Mouse (Mus musculus) megakaryocyte, adult 5-6 weeks (primary cell): Measurements from ENCODE around the gene Fam20c. TPM values are rescaled to one million over a fixed set of nuclear protein-coding genes. Genes with fewer than 3 reads are reported as not detected.

Source experiments
- ATAC-seq: 2 replicates; pipeline ENCODE4 v1.8.0; 2016; ENCODE audit warnings: mild to moderate bottlenecking, inconsistent platforms; ENCODE audit not compliant: poor library complexity, severe bottlenecking
- total RNA-seq, 2 experiments: library from RNA; stranded (forward) in 1 of 2; stranded (reverse) in 1 of 2; fragments of 153-499, 151-499 nt in 1 of 2; fragments of 221-1000, 200-1000 nt in 1 of 2; gene quantifications; 2 replicates each; pipeline versions ENCODE4 v1.2.3 to v1.2.4; 2015 to 2017

The Fam20c gene
- total RNA-seq, 2 experiments from 2014 or later, result 10.3 to 14.0 TPM

DNA sequence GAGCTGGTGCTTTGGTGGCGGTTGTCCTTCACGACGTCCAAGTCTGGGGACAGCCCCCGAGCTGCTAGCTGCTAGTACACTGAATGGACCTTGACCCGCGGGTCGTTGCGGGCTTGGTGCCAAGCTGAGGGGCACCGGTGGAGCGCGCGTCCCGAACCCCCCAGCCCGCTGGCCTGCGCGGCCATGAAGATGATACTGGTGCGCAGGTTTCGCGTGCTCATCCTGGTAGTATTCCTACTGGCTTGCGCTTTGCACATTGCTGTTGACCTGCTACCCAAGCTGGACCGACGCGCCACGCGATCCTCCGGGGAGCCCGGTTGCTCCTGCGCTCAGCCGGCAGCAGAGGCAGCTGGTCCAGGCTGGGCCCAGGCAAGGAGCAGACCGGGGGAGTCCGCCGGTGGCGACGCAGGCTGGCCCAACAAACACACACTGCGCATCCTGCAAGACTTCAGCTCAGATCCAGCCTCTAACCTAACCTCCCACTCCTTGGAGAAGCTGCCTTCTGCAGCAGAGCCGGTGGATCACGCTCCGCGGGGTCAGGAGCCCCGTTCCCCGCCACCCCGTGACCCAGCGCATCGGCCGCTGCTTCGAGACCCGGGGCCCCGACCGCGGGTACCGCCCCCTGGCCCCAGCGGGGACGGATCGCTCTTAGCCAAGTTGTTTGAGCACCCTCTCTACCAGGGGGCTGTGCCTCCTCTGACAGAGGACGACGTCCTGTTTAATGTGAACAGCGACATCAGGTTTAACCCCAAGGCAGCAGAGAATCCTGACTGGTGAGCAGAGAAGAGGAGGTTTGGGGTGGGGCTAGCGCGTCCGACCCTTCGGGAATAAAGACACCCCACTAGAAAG lies 1.4 kb downstream of the Fam20c start:
- ATAC-seq, result peak; percentile 25; the same call in 1 of the 2 replicates

DNA sequence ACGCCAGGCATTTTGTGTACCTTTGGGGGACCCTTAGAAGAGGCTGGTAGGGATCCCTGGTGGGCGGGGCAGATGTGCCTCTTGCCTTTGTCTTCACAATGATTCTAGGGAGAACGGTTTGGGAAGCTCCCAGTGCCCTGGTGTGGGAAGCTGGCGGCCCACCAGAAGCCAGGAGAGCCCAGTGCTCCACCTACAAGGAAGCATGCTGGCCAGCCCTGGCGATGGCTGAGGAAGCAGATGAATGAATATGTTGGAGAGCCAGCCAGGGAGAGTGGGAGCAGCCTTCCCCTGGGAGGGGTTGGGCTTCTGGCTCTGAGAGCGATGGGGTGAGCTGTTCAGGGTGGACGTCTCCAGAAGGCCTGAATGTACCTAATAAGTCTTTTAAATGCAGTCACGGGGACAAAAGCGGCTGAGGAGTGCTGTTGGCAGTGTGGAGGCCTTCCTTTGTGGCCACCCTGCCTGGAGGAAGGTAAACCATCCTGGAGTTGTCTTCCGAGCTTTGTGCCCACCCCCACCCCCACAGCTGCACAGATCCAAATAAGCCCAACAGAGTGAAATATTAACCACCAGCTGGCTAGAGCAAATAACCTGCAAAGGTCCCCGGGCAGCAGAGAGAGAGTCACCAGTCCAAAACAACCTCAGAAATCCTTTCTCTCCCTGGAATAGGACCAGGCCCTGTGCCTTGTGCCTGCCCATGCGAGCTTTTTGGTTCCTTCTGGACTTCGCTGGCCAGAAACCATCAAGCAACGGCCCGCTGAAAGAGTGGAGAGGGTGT lies 2.2 kb downstream of the Fam20c start:
- ATAC-seq, result no peak

GRCm38 (mm10) chr5:138757135-138757534 lies 2.8 kb downstream of the Fam20c start:
- no peak for ATAC-seq

- no peak for ATAC-seq
Measured at GRCm38 (mm10) chr5:138757616-138758015, 3.3 kb downstream of the Fam20c start.

GRCm38 (mm10) chr5:138758533-138758932 lies 4.2 kb downstream of the Fam20c start:
- ATAC-seq, result no peak

- no peak for ATAC-seq
Measured at GRCm38 (mm10) chr5:138761836-138762334, 7.6 kb downstream of the Fam20c start.

DNA sequence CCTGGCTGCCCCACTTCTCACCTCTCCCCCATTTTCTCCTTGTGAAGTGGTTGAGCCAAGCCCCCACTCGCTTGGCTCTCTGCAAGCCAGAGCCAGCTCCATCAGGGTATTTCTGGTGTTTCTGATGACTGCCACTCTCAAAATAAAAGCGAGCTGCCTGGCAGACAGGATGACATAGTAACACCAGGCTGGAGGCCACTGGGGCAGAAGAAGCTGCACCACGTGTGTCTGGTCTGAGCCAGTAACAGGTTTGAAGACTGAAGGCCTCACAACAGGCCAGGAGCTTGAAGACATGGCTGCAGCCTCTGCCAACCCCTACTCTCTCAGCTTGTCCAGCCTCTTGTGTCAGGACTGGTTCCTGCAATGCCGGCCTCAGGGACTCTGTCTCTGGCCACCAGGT lies 8.0 kb downstream of the Fam20c start:
- ATAC-seq, result no peak

DNA sequence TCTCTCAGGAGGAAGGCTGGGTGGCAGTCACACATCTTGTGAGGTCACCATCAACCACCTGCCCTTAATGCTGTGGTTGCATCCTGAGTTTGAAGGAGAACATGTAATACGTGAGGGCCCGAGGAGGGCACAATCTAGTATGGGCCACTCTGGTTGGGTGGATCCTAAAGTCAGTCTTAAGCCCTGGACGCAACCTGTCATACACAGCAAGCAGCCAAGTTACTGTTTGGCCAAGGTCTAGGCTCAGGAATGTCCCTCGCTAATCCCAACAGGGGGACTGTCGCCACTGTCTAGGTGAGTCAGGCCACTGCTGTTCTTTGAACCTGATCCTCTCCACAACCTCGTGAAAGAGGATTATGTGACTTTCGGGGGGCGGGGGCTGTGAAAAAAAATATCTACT lies 10.3 kb downstream of the Fam20c start:
- no peak for ATAC-seq

- no peak for ATAC-seq
Measured at GRCm38 (mm10) chr5:138767650-138768049, 13.3 kb downstream of the Fam20c start.

GRCm38 (mm10) chr5:138768704-138769103 lies 14.4 kb downstream of the Fam20c start:
- ATAC-seq, result no peak

DNA sequence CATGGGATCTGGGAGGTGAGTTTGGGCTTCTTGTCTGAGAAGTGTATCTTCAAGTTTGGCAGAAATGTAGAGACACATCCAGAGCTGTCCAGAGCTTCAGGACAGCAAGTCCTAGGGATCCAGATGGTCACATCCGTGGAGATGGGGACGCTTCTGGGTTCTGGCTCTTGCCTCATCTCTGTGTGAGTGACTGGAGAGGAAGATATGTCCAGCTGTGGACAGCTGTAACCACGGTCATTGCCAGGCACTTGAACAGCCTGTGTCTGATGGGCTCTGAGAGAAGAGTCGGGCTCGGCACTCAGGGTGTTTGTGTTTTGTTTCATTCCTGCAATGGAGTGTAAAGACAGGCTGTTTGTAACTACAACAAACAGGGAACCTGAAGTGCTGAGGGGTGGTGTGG lies 14.8 kb downstream of the Fam20c start:
- no peak for ATAC-seq

DNA sequence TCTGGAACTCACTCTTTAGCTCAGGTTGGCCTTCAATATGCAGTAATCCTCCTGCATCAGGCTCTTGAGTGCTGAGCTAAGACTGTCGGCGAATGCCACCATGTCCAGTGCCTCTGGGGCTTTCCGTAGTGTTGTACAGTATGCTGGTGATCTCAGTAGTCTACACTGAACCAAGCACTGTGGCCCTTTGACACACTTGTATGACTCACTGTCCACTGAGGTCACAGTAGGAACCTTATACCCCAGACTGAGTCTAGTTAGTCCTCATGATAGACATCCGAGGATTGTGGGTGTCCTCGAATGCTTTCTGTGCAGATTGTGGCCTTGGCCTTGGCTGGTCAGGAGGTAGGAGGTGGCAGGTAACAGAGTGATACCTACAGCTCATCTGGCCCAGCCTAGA lies 20.8 kb downstream of the Fam20c start:
- no peak for ATAC-seq

DNA sequence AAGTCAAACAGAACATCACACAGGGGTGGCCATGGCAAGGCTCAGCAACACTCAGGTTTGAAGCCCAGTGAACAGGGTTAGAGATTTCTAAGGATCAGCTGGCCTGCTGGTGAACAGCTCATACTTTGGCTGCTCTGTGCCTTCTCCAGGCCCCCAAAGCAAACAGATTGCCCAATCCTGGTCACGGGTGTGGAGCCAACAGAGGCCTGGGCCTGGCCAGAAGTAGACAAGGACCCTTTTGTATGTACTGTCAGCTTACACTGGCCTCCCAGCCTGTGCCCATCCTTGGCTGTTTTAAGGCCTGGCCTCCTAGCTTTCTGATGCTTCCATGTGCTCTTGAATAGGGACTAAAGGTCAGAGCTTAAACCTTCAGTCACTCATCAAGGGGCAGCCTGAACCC lies 22.0 kb downstream of the Fam20c start:
- no peak for ATAC-seq

- ATAC-seq, result peak; percentile 53; the same call in 1 of the 2 replicates
Measured at GRCm38 (mm10) chr5:138778731-138779463, 24.6 kb downstream of the Fam20c start.

DNA sequence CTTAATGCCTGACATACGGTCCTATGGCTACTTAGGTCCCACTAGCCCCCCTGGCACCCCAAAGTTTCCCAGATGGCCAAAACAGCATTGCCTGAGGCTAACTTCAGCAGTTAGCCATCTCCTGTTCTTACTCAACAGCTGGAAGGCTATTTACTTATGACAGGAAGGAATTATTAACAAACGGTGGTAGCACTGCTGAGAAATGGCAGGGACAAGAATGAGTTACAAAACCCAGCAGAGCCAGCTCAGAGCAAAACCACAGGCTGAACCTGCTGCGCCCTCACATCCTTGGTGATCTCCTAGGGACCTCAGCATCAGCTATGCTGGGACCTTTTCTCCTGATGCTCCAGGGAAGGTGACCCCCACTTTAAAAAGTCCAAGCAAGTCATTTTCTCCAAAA lies 25.3 kb downstream of the Fam20c start:
- 0 out of 2 replicates have a peak, but pooled peaks have one; percentile 23 for ATAC-seq

DNA sequence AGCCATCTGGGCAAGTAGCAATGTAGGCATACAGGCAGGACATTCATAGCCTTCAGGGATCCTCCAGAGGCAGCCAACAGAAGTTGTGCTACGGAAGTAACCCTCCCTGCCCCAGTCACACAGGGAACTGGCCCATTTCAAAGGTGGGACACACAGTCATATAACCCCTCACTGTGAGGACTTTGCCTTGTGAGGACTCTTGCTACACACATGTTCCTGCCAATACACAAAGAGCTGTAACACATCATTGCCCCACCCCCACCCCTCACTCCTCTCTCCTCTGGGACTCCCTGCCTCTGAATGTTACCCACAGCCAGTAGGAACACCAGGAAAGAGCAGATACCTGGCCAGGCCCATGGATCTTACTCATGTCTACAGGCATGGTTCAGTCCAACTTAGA lies 28.4 kb downstream of the Fam20c start:
- no peak for ATAC-seq

DNA sequence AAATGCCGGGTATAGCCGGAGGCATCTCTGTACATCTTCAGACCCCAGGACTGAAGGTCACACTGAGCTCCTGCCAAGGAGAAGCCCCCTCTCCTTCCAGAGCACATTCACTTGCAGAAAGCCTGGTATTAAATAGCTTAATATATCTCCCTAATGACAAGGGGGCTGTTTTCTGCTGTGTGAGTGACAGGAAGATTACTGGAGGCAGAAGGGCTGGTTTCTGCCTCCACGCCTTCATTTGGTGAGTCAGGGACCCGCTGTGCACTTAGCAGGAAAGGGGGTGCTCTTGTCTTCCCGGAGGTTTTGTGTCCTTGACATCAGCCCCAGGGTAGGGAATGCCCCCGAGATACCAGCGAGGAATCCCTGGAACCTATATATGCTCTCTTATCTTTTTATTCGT lies 28.9 kb downstream of the Fam20c start:
- ATAC-seq, result no peak

DNA sequence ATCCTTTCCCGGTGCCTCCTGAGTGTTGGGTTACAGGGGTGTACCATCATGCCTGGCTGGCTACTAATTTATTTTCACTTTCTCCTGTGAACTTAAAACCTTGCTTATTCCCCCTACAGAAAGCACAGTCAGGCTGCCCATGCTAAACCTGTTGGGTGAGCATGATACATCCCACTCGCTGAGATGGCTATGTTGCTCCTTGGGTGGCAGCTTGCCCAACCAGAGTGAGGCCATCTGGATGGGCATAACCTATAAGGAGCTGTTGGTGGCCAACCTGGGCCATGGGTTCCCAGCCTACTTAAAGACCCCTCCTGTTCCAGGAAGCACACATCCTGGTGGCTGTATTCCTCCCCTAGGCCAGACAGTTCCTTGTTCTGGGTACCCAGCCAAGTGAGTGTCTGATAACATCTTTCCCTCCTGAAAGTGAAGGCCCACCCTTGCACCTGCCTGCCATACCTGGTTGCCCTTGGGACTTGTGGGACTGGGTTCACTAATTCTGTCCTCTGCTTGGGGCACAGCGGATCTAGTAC lies 31.7 kb downstream of the Fam20c start:
- ATAC-seq, result no peak

- no peak for ATAC-seq
Measured at GRCm38 (mm10) chr5:138787648-138788047, 33.3 kb downstream of the Fam20c start.

DNA sequence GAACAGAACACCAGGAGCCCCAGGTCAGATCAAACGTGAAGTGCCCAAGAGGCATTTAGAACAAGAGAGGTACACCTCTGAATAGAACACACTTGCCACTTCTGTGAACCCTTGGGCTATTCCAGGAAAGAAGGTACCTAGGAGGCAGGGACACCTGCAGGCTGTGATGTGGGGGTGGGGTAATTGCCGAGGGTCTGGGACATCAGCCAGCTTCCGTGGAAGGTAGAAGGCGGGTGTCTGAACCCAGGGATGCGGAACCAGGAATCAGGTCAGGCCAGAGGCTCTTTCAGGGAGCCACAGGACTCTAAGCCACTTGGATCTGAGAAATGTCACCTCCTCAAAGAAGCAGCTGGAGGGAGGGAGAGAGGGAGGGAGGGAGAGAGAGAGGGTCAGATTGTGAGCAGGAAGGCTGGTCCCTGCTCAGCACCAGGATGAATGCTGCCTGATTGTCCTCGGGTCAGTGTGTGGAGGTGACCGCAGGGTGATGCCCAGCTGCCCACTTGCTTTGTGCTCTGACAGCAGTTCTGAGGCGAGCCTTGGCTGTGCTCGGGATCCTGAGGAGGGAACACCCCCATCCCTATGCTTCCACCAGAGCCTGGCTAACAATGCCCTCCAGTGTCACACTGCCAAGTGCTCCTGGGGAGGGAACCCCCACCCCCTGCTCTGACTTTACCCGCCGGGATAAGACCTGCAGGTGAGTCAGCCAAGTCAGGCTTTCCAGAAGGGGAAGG lies 34.3 kb downstream of the Fam20c start:
- no peak for ATAC-seq
